Mouse (Mus musculus) erythroblast, embryonic 14.5 days (primary cell): ENCODE results near the gene Bach2.

Experiments used
- GATA1 ChIP-seq: IDR thresholded peaks from 2 replicates; pipeline ENCODE4 v1.6.1; 2012; ENCODE audit warnings: low read length, inconsistent platforms, mixed read lengths
- TAL1 ChIP-seq: IDR thresholded peaks from 3 replicates; pipeline ENCODE4 v1.6.1; 2012; ENCODE audit warnings: low read length, inconsistent platforms, mixed read lengths

- TF ChIP-seq GATA1 (no peak), TAL1 (no peak)
These were observed 87.0 kb downstream of the Bach2 start for GRCm38 (mm10) chr4:32325596-32325995.
